Mouse (Mus musculus): ENCODE data around the gene Ids.
"Not testable (repeated sequence)": the region's sequence is repeated elsewhere in the genome, so short reads cannot be mapped to it uniquely, and the experiment has no call there.

Gene Ids

GRCm38 (mm10) chrX:70364661-70365613 lies at the start of gene Ids:
Gene Ids, minus strand, starts transcription at chrX:70365084.
- peak; percentile 85 for DNase-seq (ENCODE audit: low spot score)

GRCm38 (mm10) chrX:70392636-70393035 lies 27.8 kb upstream of the Ids start:
- DNase-seq (ENCODE audit: low spot score): not testable (repeated sequence)

- DNase-seq (ENCODE audit: low spot score): no peak
These were observed 21.1 kb upstream of the Ids start for GRCm38 (mm10) chrX:70385962-70386351.

- DNase-seq (ENCODE audit: low spot score): peak; percentile 69
These were observed 20.5 kb upstream of the Ids start, which contains the start of gene 1110012L19Rik for GRCm38 (mm10) chrX:70385276-70385961. Gene 1110012L19Rik, plus strand, starts transcription at chrX:70385877.

GRCm38 (mm10) chrX:70384917-70385275 lies 20.0 kb upstream of the Ids start:
- DNase-seq (ENCODE audit: low spot score): no peak

GRCm38 (mm10) chrX:70374469-70375110 lies 9.7 kb upstream of the Ids start:
- not testable (repeated sequence) for DNase-seq (ENCODE audit: low spot score)

- not testable (repeated sequence) for DNase-seq (ENCODE audit: low spot score)
These were observed 4.9 kb upstream of the Ids start for GRCm38 (mm10) chrX:70369758-70370157.

GRCm38 (mm10) chrX:70364202-70364601 lies 682 bp downstream of the Ids start:
- no peak for DNase-seq (ENCODE audit: low spot score)

- DNase-seq (ENCODE audit: low spot score): no peak
These were observed 1.4 kb downstream of the Ids start for GRCm38 (mm10) chrX:70363446-70363845.

GRCm38 (mm10) chrX:70362985-70363384 lies 1.9 kb downstream of the Ids start:
- DNase-seq (ENCODE audit: low spot score): no peak

- peak; percentile 16 for DNase-seq (ENCODE audit: low spot score)
These were observed 34.6 kb downstream of the Ids start for GRCm38 (mm10) chrX:70330202-70330843.

GRCm38 (mm10) chrX:70328530-70329143 lies 36.2 kb downstream of the Ids start:
- DNase-seq (ENCODE audit: low spot score): no peak

- DNase-seq (ENCODE audit: low spot score): no peak
These were observed 37.2 kb downstream of the Ids start for GRCm38 (mm10) chrX:70327656-70328055.

- DNase-seq (ENCODE audit: low spot score): no peak
These were observed 45.6 kb downstream of the Ids start for GRCm38 (mm10) chrX:70319254-70319653.

GRCm38 (mm10) chrX:70314949-70315641 lies 49.8 kb downstream of the Ids start:
- DNase-seq (ENCODE audit: low spot score): no peak
